Comparison of ENCODE assay signal across 8 mouse cellular contexts in the genomic region with DNA sequence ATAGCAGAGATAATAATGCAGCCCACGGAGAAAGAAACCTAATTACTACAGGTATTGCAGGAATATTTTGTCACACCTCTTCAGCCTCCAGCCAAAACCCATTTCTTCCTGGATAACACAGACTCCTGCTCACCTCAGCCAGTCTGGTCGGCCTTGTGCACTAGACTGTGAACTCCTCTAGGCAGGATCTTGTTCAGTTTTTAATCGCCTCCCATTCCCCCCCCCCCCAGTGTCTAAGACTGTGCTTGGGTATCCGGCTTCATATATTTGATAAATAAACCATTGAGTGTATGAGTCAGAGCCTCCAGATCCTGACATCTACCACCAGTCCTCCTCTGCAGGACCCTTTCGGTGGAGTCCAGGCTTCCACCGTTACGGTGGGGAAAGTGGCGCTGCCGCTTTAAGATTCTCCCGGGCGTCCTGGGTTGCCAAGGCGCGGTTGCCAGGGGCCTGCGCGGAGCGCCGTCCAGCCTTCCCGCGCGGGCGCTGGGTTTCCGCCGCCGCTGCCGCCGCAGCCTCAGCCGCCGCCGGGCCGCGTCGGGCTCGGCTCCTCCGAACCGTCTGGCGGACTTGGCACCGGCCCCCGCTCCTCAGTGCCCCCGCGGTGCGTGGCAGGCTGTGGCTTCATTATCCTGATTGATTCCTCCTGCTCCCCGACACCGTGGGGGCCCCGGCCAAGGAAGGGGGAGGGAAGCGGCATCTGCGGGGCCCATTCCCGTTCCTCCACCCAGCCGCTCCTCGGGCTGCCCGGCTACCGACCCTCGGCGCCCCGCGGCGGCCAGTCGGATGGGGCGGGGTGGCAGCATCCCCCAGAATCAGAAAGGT. TPM values are rescaled to one million over a fixed set of nuclear protein-coding genes. Genes with fewer than 3 reads are reported as not detected.
A peak's percentile ranks its signal among the peaks of the same experiment; 100 is the strongest.
DNase-seq lines count a peak whose midpoint lies in the region; ATAC-seq and TF ChIP-seq lines count a peak whose summit lies in the region.

No protein-coding gene starts in this region.

- TF ChIP-seq RAD21 in CH12.LX (IDR thresholded peaks at IDR 0.05; ENCODE audit: low read depth, low read length) = no peak

- peak; percentile 62; the same call in 1 of the 2 replicates for TF ChIP-seq POLR2A in CH12.LX (IDR thresholded peaks at IDR 0.05; ENCODE audit: low read depth, low read length)

- in situ Hi-C loops in CH12.LX (cut with MboI; ENCODE audit: low pct_ligation_motif_present, low pct_unique_long_range_greater_than_20kb, low sequenced_read_pairs) = no loop called here

- no peak for TF ChIP-seq EP300 in CH12.LX (IDR thresholded peaks at IDR 0.05; ENCODE audit: low read length)
- TF ChIP-seq EP300 in liver, postnatal 0 days (IDR thresholded peaks at IDR 0.05; ENCODE audit: low read depth) = no peak

- 2% methylated on average over 57 of the region's 58 CpGs for WGBS in forebrain, embryonic 14.5 days
- WGBS in liver, postnatal 0 days (ENCODE audit: insufficient replicate concordance) = 3% methylated on average over 47 of the region's 58 CpGs
- WGBS in neural tube, embryonic 14.5 days = 2% methylated on average over 56 of the region's 58 CpGs

- dilution Hi-C loops in CH12.LX (cut with MboI; ENCODE audit: extremely low pct_ligation_motif_present, extremely low pct_unique_long_range_greater_than_20kb, low sequenced_read_pairs) = no loop called here

- H3K4me2 ChIP-seq in CH12.LX (ENCODE audit: insufficient read depth, low read depth, poor library complexity, severe bottlenecking) = peak overlapping the region; percentile 70
- H3K4me2 ChIP-seq in forebrain, embryonic 14.5 days (ENCODE audit: low read length) = peak overlapping the region; percentile 94
- H3K4me2 ChIP-seq in liver, postnatal 0 days (ENCODE audit: low read depth, low read length) = peak overlapping the region; percentile 80
- H3K4me2 ChIP-seq in neural tube, embryonic 14.5 days (ENCODE audit: low read depth, low read length) = peak overlapping the region; percentile 78

- no peak overlapping the region for H3K27ac ChIP-seq in CH12.LX (ENCODE audit: insufficient read depth, low read depth)
- peak overlapping the region; percentile 94 for H3K27ac ChIP-seq in forebrain, embryonic 14.5 days (ENCODE audit: low read depth, low read length)
- H3K27ac ChIP-seq in liver, postnatal 0 days (ENCODE audit: low read depth) = peak overlapping the region; percentile 11; the same call in 1 of the 2 replicates
- peak overlapping the region; percentile 71 for H3K27ac ChIP-seq in neural tube, embryonic 14.5 days (ENCODE audit: low read depth, low read length)

- H3K4me1 ChIP-seq in CH12.LX (ENCODE audit: control insufficient read depth in 1 of 2, insufficient read depth in 2 of 2) = peaks cover 5 to 22% of the 10 kb centered on the region in 2 experiments
- H3K4me1 ChIP-seq in forebrain, embryonic 14.5 days (ENCODE audit: control insufficient read depth, insufficient read depth, low read length) = peaks cover 53% of the 10 kb centered on the region
- peaks cover 20% of the 10 kb centered on the region for H3K4me1 ChIP-seq in liver, postnatal 0 days (ENCODE audit: insufficient read depth)
- peaks cover 37% of the 10 kb centered on the region for H3K4me1 ChIP-seq in neural tube, embryonic 14.5 days (ENCODE audit: control insufficient read depth, insufficient read depth, low read length)

- H3K9me3 ChIP-seq in CH12.LX (replicated peaks; ENCODE audit: low read length) = no peaks in the 10 kb centered on the region
- no peaks in the 10 kb centered on the region for H3K9me3 ChIP-seq in forebrain, embryonic 14.5 days (replicated peaks; ENCODE audit: control insufficient read depth, low read length)
- no peaks in the 10 kb centered on the region for H3K9me3 ChIP-seq in liver, postnatal 0 days (ENCODE audit: low read length)
- H3K9me3 ChIP-seq in neural tube, embryonic 14.5 days (ENCODE audit: control insufficient read depth, low read length) = no peaks in the 10 kb centered on the region

- peak; percentile 79; the same call in 1 of the 2 replicates for ATAC-seq in cerebellum, adult (ENCODE audit: insufficient number of reproducible peaks, low FRiP score, low TSS enrichment)
- ATAC-seq in forebrain, embryonic 14.5 days = peak; percentile 83
- ATAC-seq in liver, postnatal 0 days = 0 out of 2 replicates have a peak, but pooled peaks have one; percentile 19
- peak; percentile 77 for ATAC-seq in neural tube, embryonic 14.5 days (ENCODE audit: low read depth)

- H3K9ac ChIP-seq in CH12.LX (ENCODE audit: insufficient read depth, low read depth) = peak overlapping the region; percentile 77
- H3K9ac ChIP-seq in forebrain, embryonic 14.5 days (ENCODE audit: low read length) = peak overlapping the region; percentile 88
- peak overlapping the region; percentile 74 for H3K9ac ChIP-seq in liver, postnatal 0 days (replicated peaks)
- peak overlapping the region; percentile 75 for H3K9ac ChIP-seq in neural tube, embryonic 14.5 days (replicated peaks; ENCODE audit: low read depth, low read length)

- TF ChIP-seq CTCF in CH12.LX (conservative IDR thresholded peaks at IDR 0.05 in 1 of 2, IDR thresholded peaks at IDR 0.05 in 1 of 2; ENCODE audit: low read depth in 2 of 2, low read length in 2 of 2) = no peak
- TF ChIP-seq CTCF in liver, postnatal 0 days (IDR thresholded peaks at IDR 0.05; ENCODE audit: low read depth) = no peak

- H3K36me3 ChIP-seq in CH12.LX (replicated peaks in 1 of 2; ENCODE audit: control insufficient read depth in 1 of 2, insufficient read depth in 1 of 2, low read length in 1 of 2) = no peaks in the 10 kb centered on the region
- no peaks in the 10 kb centered on the region for H3K36me3 ChIP-seq in forebrain, embryonic 14.5 days (ENCODE audit: control insufficient read depth, insufficient read depth, low read length)
- no peaks in the 10 kb centered on the region for H3K36me3 ChIP-seq in liver, postnatal 0 days (replicated peaks; ENCODE audit: insufficient read depth, low read length)
- no peaks in the 10 kb centered on the region for H3K36me3 ChIP-seq in neural tube, embryonic 14.5 days (ENCODE audit: control insufficient read depth, insufficient read depth, low read length)

- intact Hi-C loops in heart, postnatal 14 days (cut with DNase I) = loop anchor here (2.0 kb wide), 1 partner anchor 38 kb away; no protein-coding TSS in a partner anchor

- peak; percentile 28 for DNase-seq in CH12.LX (ENCODE audit: extremely low read depth)
- DNase-seq in forebrain, embryonic 14.5 days (ENCODE audit: low spot score) = peak; percentile 89
- DNase-seq in heart, postnatal 14 days = peak; percentile 76 to 80
- DNase-seq in kidney, postnatal 36 days = peak; percentile 72 to 87
- peak; percentile 69 for DNase-seq in liver, postnatal 0 days
- DNase-seq in thymus, postnatal 25 days = peak; percentile 23

- H3K4me3 ChIP-seq in CH12.LX (replicated peaks in 1 of 3; ENCODE audit: low read depth in 2 of 3, low read length in 2 of 3, poor library complexity in 1 of 3) = peak overlapping the region; percentile 28 to 87 (median 45)
- H3K4me3 ChIP-seq in forebrain, embryonic 14.5 days (ENCODE audit: low read depth, low read length) = peak overlapping the region; percentile 65
- H3K4me3 ChIP-seq in liver, postnatal 0 days (ENCODE audit: low read depth, low read length) = peak overlapping the region; percentile 60
- peak overlapping the region; percentile 58 for H3K4me3 ChIP-seq in neural tube, embryonic 14.5 days (ENCODE audit: low read depth, low read length)

- H3K79me2 ChIP-seq in CH12.LX (replicated peaks; ENCODE audit: control insufficient read depth, extremely low read depth, insufficient read depth, poor library complexity, severe bottlenecking) = no peaks in the 10 kb centered on the region

- peaks cover 82% of the 10 kb centered on the region for H3K27me3 ChIP-seq in CH12.LX (replicated peaks)
- H3K27me3 ChIP-seq in forebrain, embryonic 14.5 days (replicated peaks; ENCODE audit: control insufficient read depth, insufficient read depth, low read length) = no peaks in the 10 kb centered on the region
- peaks cover 43% of the 10 kb centered on the region for H3K27me3 ChIP-seq in liver, postnatal 0 days (ENCODE audit: insufficient read depth, low read length)
- no peaks in the 10 kb centered on the region for H3K27me3 ChIP-seq in neural tube, embryonic 14.5 days (ENCODE audit: control insufficient read depth, insufficient read depth, low read length)

TF ChIP-seq in CH12.LX, 34 proteins besides CTCF, POLR2A, EP300 and RAD21:
- no peak for TF ChIP-seq MYC (IDR thresholded peaks at IDR 0.05; ENCODE audit: low read depth, low read length)
- peak; percentile 14; the same call in 1 of the 2 replicates for TF ChIP-seq TCF12 (IDR thresholded peaks at IDR 0.05; ENCODE audit: low read depth, low read length)
- TF ChIP-seq CHD1 (IDR thresholded peaks at IDR 0.05; ENCODE audit: low read depth, low read length) = no peak
- TF ChIP-seq ETS1 (conservative IDR thresholded peaks at IDR 0.05; ENCODE audit: low read depth, low read length) = no peak
- TF ChIP-seq MXI1 (IDR thresholded peaks at IDR 0.05; ENCODE audit: low read depth, low read length) = peak; percentile 97
- TF ChIP-seq NRF1 (IDR thresholded peaks at IDR 0.05; ENCODE audit: low read depth, low read length) = peak; percentile 76
- TF ChIP-seq CHD2 (IDR thresholded peaks at IDR 0.05; ENCODE audit: low read length) = no peak
- peak; percentile 89 for TF ChIP-seq UBTF (IDR thresholded peaks at IDR 0.05; ENCODE audit: low read depth, low read length)
- TF ChIP-seq ELF1 (IDR thresholded peaks at IDR 0.05; ENCODE audit: low read depth, low read length) = peak; percentile 51
- TF ChIP-seq SIN3A (IDR thresholded peaks at IDR 0.05; ENCODE audit: low read length) = peak; percentile 81
TF ChIP-seq in CH12.LX: peak in this region for 6.

RNA-seq across cellular contexts. Expression of a gene that starts 35.0 kb away (rescaled TPM):
- total RNA-seq in CH12.LX (2012; rRNA removed) (not detected in 2 replicates), CH12.LX (2014; rRNA removed) (not detected in 2 replicates)
- not detected in 2 replicates for polyA plus RNA-seq in CH12.LX (2012; ENCODE audit: insufficient read length, low read depth)
- polyA plus RNA-seq in forebrain, embryonic 14.5 days (2014; fragmentation: Nextera tagmentation; extraction: Ambion mirVana) = 64.1 and 90.9 TPM in 2 replicates
- total RNA-seq in heart, postnatal 14 days (2021) = not detected
- not detected in 2 replicates for polyA plus RNA-seq in liver, postnatal 0 days (2015; fragmentation: Nextera tagmentation; extraction: Ambion mirVana)
- polyA plus RNA-seq in neural tube, embryonic 14.5 days (2014; fragmentation: Nextera tagmentation; extraction: Ambion mirVana) = 25.3 and 25.5 TPM in 2 replicates

RNA-seq across cellular contexts. Expression of a gene that starts 53.8 kb away (rescaled TPM):
- total RNA-seq in CH12.LX (2012; rRNA removed) = 0.08 TPM in 1 of 2 replicates, not detected in the other
- not detected in 2 replicates for total RNA-seq in CH12.LX (2014; rRNA removed)
- not detected in 2 replicates for polyA plus RNA-seq in CH12.LX (2012; ENCODE audit: insufficient read length, low read depth)
- 33.1 and 42.2 TPM in 2 replicates for polyA plus RNA-seq in forebrain, embryonic 14.5 days (2014; fragmentation: Nextera tagmentation; extraction: Ambion mirVana)
- 1 to 10 TPM; 1.8 to 3.0 TPM for total RNA-seq in heart, postnatal 14 days (2021)
- polyA plus RNA-seq in liver, postnatal 0 days (2015; fragmentation: Nextera tagmentation; extraction: Ambion mirVana) = 5.4 and 6.6 TPM in 2 replicates
- polyA plus RNA-seq in neural tube, embryonic 14.5 days (2014; fragmentation: Nextera tagmentation; extraction: Ambion mirVana) = 1.3 and 2.4 TPM in 2 replicates

Comparison
In these comparisons a context has a peak if more than half of its experiments do, and no peak if none do; other contexts are left out.
1. DNase-seq: peak in every context shown above with its lines; median percentile 89 in forebrain, embryonic 14.5 days; 80 in kidney, postnatal 36 days; 78 in heart, postnatal 14 days; 69 in liver, postnatal 0 days; 28 in CH12.LX; 23 in thymus, postnatal 25 days.
2. ATAC-seq: peak in every context shown above with its lines; median percentile 83 in forebrain, embryonic 14.5 days; 79 in cerebellum, adult; 77 in neural tube, embryonic 14.5 days; 19 in liver, postnatal 0 days.
3. RNA of a gene that starts 35.0 kb away (polyA plus RNA-seq): 64.1 to 90.9 TPM in forebrain, embryonic 14.5 days and 25.3 to 25.5 TPM in neural tube, embryonic 14.5 days; not detected in CH12.LX and not detected in liver, postnatal 0 days; every median in the first group is over 10 times any median in the second.
4. Peak in every context shown above with its lines, with median percentiles within 50 percentile points of each other: H3K4me2 ChIP-seq, H3K4me3 ChIP-seq and H3K9ac ChIP-seq.